Mouse (Mus musculus): Measurements from ENCODE around the gene Tspan17. TPM values are rescaled to one million over a fixed set of nuclear protein-coding genes. Genes with fewer than 3 reads are reported as not detected.

Gene Tspan17
- total RNA-seq, 2 experiments from 2014 or later: 76.5 to 86.1 TPM

DNA sequence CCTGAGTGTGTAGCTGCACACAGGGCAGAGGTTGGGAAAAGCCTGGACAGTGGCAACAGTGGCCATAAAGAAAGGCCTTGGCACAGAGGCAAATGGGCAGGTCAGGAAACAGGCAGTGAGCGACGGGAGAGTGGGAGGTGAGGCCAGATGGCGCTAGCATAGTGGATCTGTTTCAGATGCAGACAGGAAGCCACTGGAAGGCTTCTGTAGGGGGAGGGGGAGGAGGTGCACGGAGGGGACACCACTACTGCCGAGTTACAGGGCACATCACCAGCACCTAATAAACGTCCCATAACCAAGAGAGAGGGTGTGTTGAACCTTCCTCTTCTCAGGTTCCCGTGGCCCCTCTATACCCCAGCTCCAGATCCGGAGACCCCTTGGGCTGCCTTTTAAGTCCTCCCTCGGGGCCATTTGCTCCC lies 48.3 kb downstream of the Tspan17 start:
- intact Hi-C loops (cut with DNase I): no loop called here
- DNase-seq (ENCODE audit: low spot score in 2 of 2): peak; percentile 32 to 35

DNA sequence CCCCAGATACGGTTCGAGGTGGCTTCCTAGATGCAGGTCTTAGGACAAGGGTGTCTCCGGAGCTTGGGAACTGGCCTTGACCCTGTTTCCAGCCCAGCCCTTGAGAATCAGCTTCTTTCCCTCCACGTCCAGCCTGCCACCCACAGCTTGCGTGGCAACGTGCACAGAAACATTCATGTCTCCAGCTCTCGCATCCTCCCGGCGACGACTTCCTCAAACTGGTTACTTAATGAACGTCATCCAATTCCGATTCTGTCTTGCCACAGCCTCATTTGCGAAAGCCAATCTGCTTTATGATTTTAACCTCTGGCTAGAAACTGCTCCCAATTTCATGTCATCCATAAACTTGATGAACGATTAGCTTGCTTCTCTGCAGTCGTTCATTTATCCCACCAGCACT lies 49.4 kb downstream of the Tspan17 start:
- DNase-seq (ENCODE audit: low spot score in 2 of 2): no peak
- intact Hi-C loops (cut with DNase I): no loop called here

DNA sequence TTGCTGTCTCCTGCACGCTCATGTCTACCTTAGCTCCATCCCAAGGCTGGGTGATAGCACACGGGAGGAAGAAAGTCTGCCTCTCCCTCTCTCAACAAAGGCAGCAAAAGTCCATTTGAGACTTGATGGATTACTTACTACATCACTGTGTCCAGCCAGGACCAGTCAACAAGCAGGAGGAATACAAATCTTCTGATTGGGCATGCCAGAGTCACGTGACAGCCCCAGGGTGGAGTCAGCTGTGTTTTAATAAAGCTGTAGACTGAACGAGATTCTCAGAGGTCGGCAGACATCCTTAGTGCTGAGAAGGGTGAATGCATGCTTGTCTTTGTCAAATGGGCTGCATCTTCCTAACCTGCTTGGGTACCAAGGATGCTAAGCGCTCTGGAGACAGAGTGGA lies 50.0 kb downstream of the Tspan17 start:
- no peak for DNase-seq (ENCODE audit: low spot score in 2 of 2)
- intact Hi-C loops (cut with DNase I): no loop called here

DNA sequence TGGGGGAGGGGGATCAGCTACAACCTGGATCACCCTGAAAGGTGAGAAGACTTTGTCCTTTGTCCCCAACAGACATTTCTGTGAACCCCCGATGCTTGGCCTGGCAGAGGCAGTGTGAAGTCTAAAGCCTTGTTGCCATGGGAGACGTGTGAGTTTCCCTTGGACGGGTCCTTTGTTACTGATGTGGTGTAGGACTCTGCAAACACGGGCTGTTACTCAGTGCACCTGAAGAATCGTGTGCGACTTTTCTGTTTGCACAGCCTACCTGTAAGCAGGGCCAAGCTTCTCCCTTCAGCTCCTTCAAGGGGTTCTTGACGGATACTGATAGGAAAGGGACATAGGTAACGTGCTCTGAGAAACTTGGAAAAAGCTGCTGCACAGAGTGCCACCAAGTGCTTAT lies 55.4 kb downstream of the Tspan17 start:
- intact Hi-C loops (cut with DNase I): no loop called here
- no peak for DNase-seq (ENCODE audit: low spot score in 2 of 2)

Other genes starting within 250 kb of the Tspan17 start
- gene 4833439L19Rik, start 223.9 kb upstream of the Tspan17 start, total RNA-seq (2021): 100 to 1,000 TPM; 135 to 140 TPM
- gene Arl10, start 214.4 kb upstream of the Tspan17 start, total RNA-seq (2021): 10 to 100 TPM; 24.1 to 27.8 TPM
- gene Nop16, start 199.3 kb upstream of the Tspan17 start, total RNA-seq (2021): 10 to 100 TPM; 21.7 to 27.3 TPM
- 100 to 1,000 TPM; 136 to 157 TPM for gene Higd2a, start 199.2 kb upstream of the Tspan17 start, total RNA-seq (2021)
- 100 to 1,000 TPM; 308 to 344 TPM for gene Cltb, start 178.0 kb upstream of the Tspan17 start, total RNA-seq (2021)
- 10 to 100 TPM; 46.1 to 63.6 TPM for gene Faf2, start 167.6 kb upstream of the Tspan17 start, total RNA-seq (2021)
- 100 to 1,000 TPM; 160 to 179 TPM for gene Rnf44, start 95.5 kb upstream of the Tspan17 start, total RNA-seq (2021)
- gene Cdhr2, start 87.9 kb upstream of the Tspan17 start, total RNA-seq (2021): under 1 TPM; 0.27 TPM
- gene Gprin1, start 39.5 kb upstream of the Tspan17 start, total RNA-seq (2021): 100 to 1,000 TPM; 127 to 128 TPM
- gene Sncb, start 22.8 kb upstream of the Tspan17 start, total RNA-seq (2021): 1,000 to 10,000 TPM in 1 of 2 experiments, 100 to 1,000 TPM in 1; 882 to 1,002 TPM
- not detected for gene Eif4e1b, start 5.4 kb upstream of the Tspan17 start, total RNA-seq (2021)
- 100 to 1,000 TPM in 1 of 2 experiments, 10 to 100 TPM in 1; 96.3 to 101 TPM for gene Unc5a, start 160.0 kb downstream of the Tspan17 start, total RNA-seq (2021)
- 1 to 10 TPM; 1.1 to 1.7 TPM for gene Hk3, start 232.0 kb downstream of the Tspan17 start, total RNA-seq (2021)

Measured in left cerebral cortex, postnatal 36 days (tissue).